Mouse (Mus musculus) ovary, postnatal 14 days (tissue): ENCODE measurements around the gene Mtrr.
"Not testable (repeated sequence)": the region's sequence is repeated elsewhere in the genome, so short reads cannot be mapped to it uniquely, and the experiment has no call there.

Experiments used
- DNase-seq: peaks from one replicate; pipeline ENCODE4 v3.0.0; 2022; ENCODE audit warnings: low spot score

Gene Mtrr

DNA sequence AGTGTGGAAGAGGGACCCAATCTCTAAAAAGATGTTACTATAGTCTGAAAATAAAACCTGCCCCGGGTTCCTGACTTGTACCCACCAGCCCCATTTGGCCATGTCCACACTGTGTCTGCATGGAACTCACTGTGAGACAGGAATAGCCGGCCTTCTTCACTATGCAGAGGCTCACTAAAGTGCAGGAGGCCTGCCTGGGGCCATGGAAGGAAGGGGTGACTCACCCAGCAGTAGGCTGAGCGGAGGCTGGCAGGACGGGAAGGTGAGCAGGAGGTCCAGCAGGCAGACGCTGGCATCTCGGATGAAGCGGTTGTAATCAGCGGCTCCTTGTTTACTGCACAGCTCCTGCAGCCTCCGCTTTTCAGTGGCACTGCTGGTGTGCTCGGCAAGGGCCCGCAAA is 13.4 kb downstream of the Mtrr start:
- no peak for DNase-seq

DNA sequence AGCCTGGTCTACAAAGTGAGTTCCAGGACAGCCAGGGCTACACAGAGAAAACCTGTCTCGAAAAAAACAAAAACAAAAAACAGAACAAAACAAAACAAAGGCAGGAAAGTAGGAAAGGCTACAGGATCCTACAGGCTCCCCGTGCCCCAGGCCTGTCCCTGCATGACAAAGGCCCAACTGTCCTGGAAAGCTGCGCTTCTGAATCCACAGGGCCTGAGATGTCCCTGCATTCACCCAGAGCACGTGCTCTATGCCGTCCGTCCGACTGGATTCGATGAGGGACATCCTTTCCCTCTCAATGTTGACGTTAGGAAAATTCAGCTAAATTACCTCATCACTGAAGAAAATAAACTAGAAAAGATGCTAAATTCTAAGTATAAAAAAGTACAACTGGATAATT is 13.8 kb downstream of the Mtrr start:
- DNase-seq, result no peak

DNA sequence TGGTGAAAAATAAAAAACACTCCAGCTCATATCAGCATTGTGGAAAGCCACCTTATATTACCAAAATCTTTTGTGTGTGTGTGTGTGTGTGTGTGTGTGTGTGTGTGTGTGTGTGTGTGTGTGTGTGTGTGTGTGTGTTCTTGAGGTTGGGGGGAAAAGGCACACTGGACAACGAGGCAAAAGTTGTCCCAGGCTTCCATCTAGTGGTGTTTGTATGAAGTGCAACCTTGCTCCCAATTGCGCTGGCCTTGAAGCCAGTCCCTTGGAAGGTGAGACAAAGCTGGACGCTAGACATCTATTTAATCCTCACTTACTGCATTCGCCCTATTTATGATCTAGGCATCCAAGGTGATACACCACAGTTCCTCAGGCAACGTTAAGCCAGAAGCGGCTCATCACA is 28.6 kb downstream of the Mtrr start:
- not testable (repeated sequence) for DNase-seq
